Mouse (Mus musculus): ENCODE measurements at regions not wholly inside any gene's neighbourhood (a gene's known extent, or its start where the extent isn't known, plus 50 kb on each side); places are given as distances from the start of the nearest gene placed in this dataset.
A peak's percentile ranks its signal among the peaks of the same experiment; 100 is the strongest.

DNA sequence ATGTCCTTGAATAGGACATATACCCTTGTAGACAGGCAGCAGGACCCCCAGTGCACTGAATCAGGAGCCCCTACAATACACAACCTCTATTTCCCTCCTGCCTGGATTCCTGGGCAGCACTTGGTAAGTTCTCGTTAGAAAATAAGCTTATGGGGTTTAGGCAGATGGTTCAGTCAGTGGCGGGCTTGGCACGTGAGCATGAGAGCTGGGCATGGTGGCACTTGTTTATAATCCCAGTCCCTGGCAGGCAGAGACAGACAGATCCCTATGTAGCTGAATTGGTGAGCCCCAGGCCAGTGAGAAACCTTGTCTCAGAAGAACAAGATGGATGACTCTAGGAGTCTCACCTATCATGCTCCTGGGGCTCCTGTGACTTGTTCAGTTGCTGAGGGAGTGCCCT lies 198.9 kb downstream of the Gadd45g start:
- ATAC-seq (replicated peaks; ENCODE audit: poor library complexity) = no peak

DNA sequence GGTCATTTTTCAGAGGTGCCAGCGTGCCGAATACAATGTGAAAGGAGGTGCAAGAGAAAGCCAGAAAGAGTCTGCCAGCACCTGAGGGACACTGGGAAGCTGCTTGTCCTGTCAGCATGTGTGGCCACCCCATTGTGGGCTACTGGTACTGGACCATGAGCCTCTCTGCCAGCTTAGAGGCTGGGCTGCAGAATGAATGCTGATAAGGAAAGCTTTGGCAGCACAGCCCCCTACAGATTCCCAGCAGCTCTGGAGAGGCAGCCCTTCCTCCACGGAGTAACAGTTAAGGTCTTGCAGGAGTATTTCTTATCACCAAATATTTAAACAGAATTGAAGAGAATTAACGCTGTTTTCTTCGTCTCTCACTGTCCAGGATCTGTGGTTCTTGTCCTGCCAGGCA lies 199.5 kb downstream of the Gadd45g start:
- ATAC-seq (replicated peaks; ENCODE audit: poor library complexity) = no peak

DNA sequence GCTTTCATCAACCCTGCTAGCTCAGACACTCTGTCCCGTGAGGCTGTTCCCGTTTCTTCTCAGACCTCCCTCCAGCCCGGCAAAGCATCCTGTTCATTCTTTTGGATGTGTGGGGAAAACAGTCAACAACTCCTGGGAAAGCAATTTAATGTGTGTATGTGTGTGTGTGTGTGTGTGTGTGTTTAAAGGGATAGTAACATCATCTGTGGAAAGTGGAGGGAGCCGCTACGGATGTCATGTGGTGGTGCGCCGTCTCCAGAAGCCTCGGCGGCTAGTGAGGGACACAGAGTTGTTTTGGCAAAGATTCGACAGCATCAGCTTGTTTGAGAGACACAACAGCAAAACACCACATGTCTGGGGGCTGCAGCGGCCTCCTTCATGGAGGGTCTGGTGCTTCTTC lies 200.2 kb downstream of the Gadd45g start:
- no peak for ATAC-seq (replicated peaks; ENCODE audit: poor library complexity)

DNA sequence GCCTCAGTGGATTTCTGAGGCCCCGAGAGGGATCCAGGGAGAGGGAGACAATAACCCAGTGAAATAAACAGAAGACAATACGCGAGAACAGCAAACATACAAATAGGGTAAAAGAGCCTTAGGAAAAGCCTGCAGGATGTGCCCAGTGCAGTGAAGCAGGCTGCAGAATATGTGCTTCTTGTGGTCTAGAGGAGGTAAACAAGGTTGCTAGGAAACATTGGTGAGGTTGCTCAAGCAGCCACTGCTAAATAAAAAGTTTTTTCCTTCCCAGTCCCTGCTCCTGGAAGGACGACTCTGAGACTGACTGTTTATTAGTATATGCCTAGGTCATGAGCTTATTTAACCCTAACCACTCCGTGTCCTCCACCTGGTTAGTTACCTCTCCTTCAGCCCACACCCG lies 201.5 kb downstream of the Gadd45g start:
- ATAC-seq (replicated peaks; ENCODE audit: poor library complexity) = no peak

DNA sequence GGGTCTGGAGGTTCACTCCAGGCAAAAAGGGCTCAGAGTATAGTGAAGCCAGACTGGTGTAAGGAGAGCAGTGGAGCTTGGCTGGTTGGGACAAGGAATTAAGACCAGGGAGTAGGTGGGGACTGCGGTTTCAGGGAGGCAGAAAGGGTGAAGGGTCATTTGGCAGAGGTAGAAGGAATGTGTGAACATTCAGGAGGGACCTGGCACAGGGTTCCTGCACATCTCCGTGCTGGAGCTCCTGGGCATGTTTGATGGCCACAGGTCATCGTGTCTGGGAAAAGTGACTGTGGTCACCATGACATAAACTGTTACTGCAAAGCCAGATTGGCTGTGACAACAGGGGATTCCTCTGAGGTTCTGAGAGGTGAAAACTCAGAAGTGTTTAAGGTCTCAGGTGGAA lies 202.3 kb downstream of the Gadd45g start:
- no peak for ATAC-seq (replicated peaks; ENCODE audit: poor library complexity)

DNA sequence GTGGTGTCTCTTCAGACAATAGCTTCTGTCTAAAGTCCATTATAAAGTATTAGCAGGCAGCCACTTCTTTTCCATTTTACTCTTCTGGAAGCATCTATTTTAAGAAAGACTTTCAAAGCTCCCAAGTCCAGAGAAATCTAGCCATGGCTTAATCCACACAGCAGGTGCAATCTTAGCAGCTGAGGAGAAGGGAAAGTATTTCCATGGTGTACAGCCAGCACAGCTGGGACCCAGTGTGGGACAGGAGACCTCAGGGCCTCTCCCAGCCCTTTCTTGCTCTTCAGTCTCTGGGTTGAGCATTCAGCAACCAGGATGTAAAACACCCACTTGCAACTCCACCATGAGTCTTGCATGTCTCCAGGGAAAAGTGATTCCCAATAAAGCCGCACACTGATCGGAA lies 202.8 kb downstream of the Gadd45g start:
- ATAC-seq (replicated peaks; ENCODE audit: poor library complexity) = no peak

DNA sequence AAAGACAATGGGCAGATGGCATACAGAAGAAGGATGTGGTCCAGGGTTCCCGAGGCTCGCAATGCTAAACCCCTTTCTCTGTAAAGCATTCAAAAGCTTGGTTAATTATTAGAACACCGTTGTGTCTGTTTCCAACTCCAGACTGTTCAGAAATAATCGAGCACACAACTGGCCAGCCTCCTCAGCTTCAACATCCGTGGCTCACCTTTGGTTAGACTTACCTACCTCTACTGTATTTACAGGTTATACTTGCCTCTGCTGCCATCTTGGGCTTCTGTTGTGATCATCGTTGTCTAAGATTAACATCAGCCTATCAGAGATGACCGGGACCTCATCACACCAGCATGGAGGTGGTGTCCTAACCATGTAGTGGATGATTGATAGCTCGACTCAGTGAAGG lies 209.3 kb downstream of the Gadd45g start:
- ATAC-seq (replicated peaks; ENCODE audit: poor library complexity) = no peak

DNA sequence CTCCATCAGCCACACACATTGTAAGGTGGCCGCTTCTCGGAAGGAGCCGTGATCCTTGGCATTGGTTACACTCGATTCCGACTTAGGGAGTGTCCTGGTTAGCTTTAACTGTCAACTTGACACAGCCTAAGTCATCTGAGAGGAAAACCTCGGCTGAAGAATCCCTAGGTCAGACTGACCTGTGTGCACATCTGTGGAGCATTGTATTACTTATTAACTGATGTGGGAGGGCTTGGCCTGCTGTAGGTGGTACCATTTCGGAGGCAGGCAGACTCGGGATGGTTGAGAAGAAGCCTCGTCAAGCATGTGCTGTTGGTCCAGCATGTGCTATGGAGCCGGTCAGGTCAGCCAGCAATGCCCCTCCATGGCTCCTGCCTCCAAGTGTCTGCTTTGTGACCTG lies 211.0 kb downstream of the Gadd45g start:
- no peak for ATAC-seq (replicated peaks; ENCODE audit: poor library complexity)

DNA sequence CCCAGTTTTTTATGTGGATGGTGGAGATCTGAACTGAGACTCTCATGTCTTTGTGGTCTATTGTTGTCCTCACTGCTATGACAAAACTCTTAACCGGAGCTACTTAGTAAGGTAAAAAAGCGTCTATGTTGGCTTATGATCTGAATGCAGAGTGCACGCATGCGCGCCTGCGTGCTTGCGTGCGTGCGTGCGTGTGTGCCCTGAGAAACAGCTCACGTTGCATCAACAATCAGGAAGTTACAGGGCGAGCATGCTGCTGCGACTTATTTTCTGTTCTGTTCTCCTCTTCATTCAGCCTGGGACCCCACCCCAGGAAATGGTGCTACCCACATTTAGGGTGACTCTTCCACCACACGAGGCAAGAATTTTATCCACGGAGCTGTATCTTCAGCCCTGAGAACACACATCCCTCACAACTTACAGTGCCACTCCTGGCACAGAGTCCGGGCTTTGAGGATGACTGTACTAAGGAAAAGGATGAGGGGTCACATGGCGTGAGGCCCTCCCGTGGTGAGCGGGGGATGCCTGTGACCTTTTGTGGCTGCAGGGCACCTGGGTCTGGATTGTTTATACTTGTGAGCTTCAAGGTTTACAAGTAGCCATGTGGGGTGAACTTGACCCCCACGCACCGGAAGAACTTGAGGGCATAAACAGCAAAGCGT lies 213.4 kb downstream of the Gadd45g start:
- no peak for ATAC-seq (replicated peaks; ENCODE audit: poor library complexity)

DNA sequence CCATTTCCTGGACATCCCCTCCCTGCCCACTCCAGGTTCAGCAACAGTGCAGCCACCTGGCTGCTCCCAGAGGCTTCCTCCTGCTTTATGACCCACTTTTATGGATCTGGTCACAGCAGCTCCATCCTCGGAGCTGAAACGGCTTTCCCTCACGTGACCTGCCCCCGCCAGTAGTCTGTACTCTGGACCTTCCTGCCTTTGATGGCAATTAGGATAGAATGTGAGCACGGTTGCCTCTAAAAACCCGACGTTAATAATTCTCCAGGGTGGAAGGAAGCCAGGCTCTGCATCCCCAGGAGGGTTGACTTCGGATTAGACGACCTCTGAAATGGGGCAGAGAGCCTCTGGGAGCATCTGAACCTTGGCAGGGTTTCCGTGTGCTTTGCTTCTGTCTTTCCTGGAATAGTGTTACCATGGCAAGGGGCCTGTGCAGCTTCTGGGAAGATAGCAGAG lies 214.0 kb downstream of the Gadd45g start:
- no peak for ATAC-seq (replicated peaks; ENCODE audit: poor library complexity)

DNA sequence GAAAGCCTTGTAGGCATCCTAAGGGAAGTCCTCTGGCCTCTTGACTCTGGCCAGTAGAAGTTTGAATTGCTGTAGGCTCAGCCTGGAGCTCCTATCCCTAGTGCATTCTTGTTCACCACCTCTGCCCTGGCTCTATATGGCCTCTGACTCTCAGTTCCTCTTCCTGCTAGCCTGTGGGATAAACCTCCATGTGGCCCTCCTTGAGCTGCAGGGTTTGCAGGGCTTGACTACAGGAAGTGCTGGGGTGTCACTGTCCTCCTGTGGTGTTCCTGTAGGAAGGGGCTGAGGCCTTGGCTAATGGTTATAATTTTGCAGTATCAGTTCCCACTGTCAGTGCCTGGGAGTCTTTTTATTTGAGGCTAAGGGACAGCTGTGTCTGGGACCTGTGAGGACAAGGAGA lies 215.0 kb downstream of the Gadd45g start:
- peak; percentile 93 for ATAC-seq (replicated peaks; ENCODE audit: poor library complexity)

DNA sequence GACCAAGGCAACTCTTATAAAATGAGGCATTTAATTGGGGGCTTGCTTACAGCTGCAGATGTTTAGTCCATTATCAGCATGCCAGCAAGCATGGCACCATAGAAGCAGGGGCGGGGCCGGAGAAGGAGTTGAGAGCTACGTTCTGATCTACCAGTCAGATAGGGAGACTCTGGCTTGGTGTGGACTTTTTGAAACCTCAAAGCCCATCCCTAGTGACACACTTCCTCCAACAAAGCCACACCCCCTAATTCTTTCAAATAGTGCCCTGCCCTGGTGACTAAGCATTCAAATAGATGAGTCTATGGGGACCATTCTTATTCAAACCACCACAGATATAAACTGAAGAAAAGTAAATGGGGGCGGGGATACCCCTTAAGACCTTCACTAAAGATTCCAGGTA lies 215.4 kb downstream of the Gadd45g start:
- ATAC-seq (replicated peaks; ENCODE audit: poor library complexity) = peak; percentile 87

DNA sequence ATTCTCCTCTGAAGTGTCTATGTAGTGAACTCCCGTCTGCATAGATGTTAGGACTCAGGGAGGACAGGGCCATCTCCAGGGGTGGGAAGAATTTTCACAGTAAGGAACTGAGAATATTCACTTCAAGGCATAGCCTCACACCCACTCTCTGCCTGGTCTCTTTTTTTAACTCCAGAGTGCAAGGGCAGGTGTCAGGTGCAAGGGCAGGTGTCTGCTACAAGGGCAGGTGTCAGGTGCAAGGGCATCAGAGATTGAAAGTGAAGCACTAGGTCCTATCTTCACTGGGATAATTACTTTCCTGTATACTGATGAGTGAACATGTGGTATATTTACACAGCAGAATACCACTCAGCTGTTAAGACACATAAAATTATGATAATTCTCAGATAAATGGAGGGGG lies 216.1 kb downstream of the Gadd45g start:
- no peak for ATAC-seq (replicated peaks; ENCODE audit: poor library complexity)

DNA sequence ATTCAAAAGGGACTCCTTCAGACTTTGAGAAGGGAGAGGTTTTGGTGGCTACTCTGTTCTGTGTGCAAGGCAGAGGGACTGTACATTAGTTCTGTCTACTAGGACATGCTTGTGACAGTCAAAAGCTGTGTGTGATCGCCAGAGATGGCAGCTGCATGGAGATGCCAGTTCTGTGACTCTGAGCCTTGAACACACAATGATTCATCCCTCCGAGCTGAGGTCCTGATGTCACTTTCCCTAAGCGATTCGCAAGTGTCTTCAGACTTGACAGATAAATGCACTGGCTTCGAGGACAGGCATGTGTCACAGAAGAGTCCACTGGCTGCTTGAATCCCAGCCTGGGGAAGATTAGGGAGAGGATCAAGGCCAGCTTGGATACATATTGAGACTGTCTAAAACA lies 218.8 kb downstream of the Gadd45g start:
- no peak for ATAC-seq (replicated peaks; ENCODE audit: poor library complexity)

DNA sequence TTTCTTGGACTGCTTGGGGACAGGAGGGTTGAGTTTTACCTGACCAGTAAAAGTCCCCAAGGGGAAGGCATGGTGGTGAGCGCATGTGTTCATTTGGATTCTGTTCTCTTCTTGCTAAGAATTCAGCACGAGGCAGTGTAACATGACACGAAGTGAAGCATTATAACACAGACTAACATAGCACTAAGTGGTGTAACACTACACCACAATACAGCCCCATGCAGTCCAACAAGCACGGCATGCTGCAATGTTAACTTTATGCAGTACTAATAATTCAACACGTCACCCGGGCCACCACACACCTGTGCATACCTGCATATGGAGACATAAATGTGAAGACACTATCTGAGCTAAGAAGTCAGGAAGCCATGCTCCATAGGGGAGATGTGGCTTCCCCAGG lies 219.2 kb downstream of the Gadd45g start:
- ATAC-seq (replicated peaks; ENCODE audit: poor library complexity) = no peak

DNA sequence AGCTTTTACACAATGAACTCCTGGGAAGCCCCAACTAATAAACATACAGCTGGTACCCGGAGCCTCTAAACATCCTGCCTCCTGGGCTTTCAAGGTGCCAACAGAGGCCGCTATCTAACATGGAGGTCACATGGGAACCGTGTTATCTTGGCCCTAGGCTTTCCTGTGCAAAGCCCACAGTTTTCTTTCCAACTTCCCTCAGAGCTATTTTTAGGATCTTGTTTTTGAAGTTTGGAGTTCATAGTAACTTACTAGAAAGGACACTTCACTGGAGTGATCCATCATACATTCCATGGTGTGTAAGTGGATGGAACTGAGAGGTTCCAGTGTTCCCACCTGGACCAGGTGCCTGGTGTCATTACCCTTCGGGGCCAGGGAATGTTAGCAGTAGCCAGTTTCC lies 220.6 kb downstream of the Gadd45g start:
- peak; percentile 32 for ATAC-seq (replicated peaks; ENCODE audit: poor library complexity)

DNA sequence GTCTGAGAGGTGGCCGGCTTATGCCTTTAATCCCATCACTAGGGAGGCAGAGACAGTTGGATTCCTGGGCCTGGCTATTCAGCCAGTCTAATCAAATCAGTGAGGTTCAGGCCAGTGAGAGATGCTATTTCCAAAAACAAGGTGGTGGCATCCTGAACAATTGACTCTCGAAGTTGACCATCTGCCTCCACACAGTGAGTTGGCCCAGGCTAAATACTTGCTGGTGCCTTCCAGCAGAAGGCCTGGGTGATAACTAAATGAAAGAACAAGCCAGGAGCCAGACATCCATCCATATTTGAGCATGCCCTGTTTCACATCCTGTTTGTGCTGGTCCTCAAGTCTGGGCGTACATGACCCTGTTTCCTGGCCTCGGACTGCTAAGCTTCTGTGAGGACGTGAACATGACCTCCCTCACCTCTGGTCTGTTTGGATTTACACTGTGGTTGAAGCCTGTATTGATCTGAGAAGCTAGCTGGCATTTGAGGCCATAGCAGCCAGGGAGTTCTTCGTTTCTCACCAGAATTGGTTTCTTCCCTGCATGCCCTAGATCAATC lies 222.5 kb downstream of the Gadd45g start:
- ATAC-seq (replicated peaks; ENCODE audit: poor library complexity) = no peak

DNA sequence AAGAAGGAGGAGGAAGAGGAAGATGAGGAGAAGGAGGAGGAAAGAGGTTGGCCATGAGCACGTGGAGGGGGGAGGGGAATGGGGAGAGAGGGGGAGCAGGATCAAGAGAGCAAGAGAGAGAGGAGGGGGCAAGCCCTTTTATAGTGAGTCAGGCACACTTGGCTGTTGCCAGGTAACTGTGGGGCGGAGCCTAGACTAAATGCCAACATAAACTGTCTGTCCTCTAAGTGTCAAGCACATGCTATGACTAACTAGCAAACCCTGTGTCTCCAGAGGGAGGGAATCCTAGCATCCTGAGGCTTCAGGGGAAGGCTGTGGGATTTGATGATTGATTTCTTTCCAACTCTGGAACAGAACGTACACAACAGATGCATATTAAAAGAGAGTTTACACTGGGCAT lies 223.2 kb downstream of the Gadd45g start:
- no peak for ATAC-seq (replicated peaks; ENCODE audit: poor library complexity)

DNA sequence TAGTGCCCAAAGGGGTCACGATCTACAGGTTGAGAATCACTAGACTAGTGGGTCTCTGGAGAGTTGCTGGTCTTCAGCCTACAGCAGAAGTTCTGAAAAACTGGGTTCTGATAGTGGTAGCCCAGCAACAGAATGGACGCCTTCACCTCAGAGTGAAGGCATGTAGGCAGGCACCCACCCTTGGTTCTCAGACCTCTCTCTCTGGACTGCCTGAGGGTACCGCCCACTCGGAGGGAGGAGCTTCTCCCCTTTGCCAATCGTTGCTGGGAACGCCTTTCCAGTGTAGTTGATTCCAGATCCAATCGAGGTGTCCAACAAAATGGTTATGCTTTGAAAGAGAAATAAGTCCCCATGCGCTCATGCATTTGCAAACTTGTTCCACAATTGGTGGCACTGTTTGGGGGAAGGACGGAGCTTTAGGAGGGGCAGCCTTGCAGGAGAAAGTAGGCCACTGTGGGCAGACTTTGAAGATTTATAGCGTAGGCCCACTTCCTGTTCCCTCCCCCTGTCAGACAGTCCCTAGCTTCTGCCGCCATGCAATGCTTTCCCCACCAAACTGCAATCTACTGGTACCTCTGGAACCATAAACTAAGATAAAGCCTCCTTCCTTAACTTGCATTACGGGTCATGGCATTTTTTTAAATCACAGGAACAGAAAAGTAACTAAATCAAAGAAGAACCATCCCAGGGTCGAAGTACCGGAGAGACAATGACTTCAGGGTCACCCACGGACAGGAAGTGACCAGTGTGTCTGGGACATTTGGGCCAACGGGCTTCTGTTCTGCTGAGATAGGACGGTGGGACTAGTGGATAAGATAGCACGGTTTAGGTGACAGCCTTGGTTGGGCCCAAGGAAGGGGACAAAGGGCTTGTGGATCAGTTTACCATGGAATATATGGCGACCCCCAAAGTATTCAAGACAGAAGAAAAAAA lies 224.5 kb downstream of the Gadd45g start:
- peak; percentile 74 for ATAC-seq (replicated peaks; ENCODE audit: poor library complexity)

DNA sequence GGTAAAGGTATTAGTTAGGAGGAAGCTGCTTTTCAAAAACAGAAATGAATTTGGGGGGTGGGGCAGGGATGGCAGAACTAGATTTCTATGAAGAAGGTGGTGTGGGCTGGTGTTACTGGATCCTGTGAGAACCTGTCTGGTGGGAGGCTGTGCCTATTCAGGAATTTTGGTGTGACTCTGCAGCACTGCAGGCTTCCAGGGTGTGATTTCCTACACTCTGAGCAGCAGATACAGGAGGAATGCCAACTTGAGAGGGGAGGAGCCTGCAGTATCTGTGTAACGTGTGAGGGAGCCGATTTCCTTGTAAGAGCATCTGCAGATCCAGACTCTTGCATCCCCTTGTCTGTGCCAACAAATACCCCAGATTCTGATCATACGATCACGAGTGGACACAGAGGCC lies 231.1 kb downstream of the Gadd45g start:
- no peak for ATAC-seq (replicated peaks; ENCODE audit: poor library complexity)

DNA sequence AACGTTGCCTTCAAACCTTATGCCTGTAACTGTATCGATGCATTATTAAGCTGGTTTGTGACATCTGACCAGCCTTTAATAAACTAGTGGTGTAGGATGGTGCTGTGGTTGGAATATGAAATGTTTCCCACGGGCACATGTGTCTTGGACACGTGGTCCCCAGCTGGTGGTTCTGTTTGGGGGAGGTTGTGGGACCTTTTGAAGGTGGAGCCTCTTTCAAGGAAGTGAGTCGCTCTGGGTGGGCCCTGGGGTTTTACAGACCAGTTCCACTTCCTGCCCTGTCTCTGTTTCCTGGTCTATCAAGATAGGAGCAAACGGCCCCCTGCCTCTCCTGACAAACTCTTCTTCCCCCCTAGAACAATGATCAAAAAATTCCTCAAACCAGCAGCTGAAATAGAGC lies 232.1 kb downstream of the Gadd45g start:
- ATAC-seq (replicated peaks; ENCODE audit: poor library complexity) = peak; percentile 81

DNA sequence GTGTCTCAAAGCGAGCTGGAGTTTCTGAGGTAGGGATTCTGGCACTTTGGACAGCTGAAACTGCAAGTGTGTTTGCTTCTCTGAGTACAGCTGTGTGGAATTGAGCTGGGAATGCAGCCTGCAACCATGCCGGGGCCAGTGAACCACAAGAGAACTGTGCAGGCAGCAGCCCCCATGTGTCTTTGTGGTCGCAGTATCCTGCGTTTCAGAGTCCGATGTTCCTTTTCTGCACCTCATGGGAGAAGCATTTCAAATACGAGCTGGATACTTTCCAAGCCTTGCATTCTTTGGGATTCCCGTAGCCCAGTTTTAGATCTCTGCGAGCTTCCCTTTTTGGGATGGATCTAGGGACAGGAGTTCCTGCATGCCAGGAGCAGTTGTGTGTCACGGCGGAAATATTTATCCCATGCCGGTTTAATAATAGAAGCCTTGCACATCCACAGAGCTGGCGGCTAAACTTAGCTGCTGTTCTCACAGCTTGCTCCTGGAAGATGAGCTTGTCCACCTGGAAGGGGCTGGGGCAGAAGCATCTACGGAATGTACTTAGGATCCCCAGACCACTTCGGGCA lies 233.3 kb downstream of the Gadd45g start:
- no peak for ATAC-seq (replicated peaks; ENCODE audit: poor library complexity)
